Mouse (Mus musculus) liver, adult (tissue): Measurements from ENCODE around the gene Clstn1.

Experiments used
- GATA4 ChIP-seq: IDR thresholded peaks from 2 replicates; pipeline ENCODE4 v1.6.1; 2014; ENCODE audit warnings: mild to moderate bottlenecking, low read length; ENCODE audit not compliant: insufficient replicate concordance

Clstn1 gene

DNA sequence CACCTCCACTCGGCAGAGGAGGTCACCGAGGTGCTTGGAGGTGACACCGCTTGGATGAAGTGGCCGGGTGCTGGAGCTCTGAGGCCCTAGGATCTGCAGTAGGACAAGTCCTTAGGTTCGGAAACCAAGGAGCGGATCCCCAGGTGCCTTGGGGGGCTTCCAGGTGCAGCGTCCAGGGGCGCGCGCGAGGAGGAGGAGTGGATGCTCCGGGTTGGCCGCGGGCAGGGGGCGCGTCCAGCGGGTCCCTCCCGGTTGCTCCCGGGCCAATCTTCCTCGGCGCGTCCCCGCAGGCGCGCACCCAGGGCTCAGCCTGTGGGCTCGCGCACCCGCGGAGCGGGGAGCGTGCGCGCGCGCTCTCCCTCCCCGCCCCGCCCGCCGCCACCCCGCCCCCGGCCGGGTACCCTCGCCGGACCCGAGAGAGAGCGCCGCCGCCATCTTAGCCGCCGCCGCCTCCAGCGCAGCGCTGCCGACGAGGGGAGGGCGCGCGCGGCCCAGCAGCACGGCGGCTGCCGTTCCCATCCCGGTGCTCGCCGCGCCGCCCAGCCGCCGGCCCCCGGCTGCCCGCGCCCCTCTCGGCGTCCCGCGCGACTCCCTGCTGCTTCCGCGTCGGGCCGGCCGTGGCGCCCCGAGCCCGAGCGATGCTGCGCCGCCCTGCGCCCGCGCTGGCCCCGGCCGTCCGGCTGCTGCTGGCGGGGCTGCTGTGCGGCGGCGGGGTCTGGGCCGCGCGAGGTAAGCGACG, at the start of gene Clstn1:
TSS of gene Clstn1 (plus strand) at position 425 of the 739 bp plus-strand sequence.
- TF ChIP-seq GATA4, result no peak

DNA sequence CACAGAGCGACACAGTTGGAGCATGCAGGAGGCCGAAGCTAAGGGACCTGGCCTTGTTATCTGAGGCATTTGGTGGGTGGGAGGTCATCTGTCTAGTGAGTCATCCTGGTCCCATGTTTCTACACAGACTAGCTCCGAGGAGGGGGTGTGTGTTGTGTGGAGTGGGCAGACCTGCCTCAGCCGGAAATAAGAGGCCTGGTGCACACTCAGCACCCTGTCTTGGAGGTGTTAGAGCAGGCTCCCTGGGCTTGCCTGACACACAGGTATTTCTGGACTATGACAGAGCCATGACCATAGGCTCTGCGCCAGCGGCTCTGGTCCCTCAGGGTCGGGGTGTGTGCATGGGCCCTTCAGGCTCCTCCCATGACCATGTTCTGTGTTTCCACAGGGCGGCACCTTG, 46.8 kb upstream of the Clstn1 start:
- TF ChIP-seq GATA4, result no peak

DNA sequence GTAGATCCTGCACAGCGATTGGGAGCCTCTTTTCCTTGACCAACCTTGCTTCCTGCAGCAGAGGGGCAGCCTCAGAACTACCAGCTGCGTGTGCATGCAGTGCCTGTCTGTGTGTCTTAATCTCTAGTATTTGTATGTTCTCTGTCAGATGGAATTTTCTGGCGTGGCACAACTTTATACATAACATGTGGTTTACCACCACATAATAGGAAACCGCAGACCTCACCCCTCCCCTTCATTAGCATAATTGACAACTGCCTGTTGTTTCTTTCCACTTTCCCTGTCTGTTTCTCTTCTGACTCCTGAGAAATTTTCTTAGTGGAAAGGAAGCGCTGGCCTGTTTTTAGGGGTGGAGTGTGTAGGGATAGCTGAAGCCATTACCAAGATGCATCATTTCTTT, 44.3 kb upstream of the Clstn1 start:
- TF ChIP-seq GATA4, result no peak

DNA sequence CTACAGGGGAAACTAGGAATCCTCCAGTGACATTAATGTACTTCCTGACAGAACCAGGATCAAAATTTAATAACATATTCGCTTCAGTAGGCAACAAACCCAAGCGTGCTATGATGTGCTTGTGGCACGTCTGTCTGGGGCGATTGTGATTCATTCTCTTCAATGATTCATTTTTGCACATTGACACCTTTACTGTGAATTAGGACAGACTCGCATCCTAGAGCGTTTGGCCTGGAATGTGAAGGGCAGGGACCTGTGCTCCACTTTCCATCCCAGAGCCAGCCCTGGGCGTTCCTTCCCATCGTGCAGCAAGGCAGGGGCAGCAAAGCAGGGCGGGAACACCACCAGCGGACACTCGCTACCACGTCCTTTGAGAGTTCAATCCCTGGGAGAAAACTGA, 43.8 kb upstream of the Clstn1 start:
- no peak for TF ChIP-seq GATA4

DNA sequence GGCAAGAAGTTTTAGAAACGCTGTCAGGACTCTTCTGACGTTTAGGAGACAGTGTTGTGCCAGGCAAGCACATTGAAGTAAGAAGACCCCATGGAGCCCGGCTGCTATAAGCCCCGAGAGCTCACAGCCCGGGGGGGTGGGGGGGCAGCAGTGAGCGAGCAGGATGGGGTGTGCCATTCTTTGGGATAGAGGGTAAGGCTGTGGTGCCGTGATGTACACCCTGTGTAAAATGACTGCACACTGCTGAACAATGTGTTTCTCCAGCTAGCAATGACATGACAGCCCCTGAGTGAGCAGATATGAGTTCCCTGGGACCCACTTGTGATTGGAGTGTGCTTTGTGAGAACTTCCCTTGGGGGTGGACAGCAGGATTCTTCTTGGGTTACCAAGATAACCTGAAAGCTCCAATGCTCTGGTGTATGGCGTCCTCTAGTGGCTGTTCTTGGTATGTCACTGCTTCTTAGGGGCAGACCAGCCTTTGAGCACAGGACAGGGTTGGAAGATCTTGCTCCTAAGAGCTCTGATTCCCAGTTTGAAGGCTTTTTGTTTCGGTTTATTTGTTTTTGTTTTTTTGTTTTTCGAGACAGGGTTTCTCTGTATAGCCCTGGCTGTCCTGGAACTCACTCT, 43.2 kb upstream of the Clstn1 start:
- TF ChIP-seq GATA4, result no peak

DNA sequence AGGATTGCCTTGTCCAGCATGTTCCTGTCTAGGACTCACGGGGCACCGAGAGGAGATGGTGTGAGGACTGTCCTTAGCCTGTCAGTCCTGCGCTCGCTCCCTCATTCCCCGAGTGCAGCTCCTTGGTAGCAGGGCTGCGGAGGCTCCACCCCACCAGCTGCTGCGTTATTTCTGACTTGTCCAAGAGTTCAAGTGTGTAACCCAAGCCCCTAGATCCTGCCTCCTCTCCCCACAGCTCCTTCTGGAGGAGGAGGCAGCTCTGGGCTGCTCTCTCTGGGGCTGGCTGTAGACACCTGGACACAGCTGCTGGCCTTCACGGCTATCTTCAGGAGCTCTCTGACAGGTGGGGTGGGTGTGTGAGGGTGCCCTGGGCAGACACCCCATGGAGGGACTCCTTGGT, 41.4 kb upstream of the Clstn1 start:
- no peak for TF ChIP-seq GATA4

DNA sequence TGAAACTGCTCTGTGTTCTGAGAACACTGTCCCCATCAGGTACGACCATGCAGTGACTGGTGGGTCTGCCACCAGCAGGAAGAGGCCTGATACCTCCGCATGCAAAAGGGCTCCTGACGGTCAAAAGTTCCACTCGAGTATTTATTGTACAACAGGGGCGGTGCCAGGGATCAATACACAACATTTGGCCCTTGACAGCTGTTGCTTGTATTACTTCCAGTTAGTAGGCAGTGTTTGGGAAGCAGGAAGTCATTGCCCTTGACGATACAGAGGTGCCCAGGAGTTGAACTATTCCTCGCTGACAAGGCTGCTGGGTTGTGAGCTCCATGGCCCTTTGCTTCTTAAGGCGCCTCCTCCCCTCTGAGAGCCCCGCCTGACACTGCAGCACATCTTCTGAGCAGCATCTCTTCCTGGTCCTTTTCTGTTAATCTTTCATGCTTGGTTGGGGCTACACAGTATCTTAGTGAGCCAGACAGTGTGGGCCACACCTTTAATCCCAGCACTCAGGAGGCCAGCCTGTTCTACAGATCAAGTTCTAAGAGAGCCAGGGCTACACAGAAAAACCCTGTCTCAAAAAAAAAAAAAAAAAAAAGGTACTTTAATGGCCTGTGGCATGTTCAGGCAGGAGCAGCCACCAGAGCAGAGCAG, 39.3 kb upstream of the Clstn1 start:
- no peak for TF ChIP-seq GATA4

DNA sequence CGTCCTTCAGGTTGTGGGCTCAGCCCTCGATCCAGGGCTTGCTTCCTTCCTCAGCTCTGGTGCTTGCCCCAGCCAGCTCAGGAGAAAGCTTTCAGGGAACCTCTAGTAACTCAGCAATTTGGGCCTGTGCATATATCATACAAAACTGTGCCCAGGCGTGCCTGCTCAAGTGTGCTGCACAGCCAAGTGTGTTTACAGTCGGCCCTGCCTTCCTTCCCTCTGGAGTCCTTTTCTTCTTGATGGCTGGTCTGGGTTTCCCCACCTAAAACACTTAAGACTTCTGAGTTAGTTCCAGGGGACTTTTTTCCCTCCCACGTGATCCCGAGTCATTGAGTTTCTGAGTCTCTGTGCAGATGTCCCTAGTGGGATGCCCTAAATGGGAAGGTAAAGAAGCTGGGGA, 38.7 kb upstream of the Clstn1 start:
- TF ChIP-seq GATA4, result no peak

DNA sequence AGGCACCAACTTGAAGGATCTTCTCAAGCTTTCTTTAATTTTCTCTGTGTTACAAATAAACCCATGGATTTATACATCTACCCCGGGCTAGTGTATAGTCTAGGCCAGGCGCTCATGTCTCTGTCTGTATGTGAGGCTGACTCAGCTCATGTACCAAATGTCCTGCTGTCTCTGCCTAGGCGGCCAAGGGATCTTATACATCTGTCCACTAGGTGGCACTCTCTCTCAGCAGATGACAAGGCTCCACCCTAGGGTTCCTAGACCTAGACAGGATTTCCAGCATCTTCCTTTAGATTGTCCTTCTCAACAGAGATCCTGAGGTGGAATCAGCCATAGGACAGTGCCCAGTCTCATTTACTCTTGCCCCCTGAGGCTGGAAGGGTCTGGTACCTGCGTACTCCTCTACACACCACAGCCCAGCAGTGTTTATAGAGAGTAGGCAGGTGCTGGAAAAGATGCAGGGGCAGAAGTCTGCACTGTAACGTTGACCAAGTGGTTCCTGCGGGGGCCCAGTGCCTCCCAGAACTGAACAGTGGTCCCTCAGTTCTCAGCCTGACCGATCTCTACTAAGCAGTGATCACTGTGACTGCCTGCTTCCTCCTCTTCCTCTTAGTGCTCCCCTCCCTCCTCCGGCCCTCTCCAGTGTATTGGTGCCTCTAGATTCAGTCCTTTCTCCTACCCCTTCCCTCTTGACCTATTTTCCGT, 36.9 kb upstream of the Clstn1 start:
- TF ChIP-seq GATA4, result no peak

DNA sequence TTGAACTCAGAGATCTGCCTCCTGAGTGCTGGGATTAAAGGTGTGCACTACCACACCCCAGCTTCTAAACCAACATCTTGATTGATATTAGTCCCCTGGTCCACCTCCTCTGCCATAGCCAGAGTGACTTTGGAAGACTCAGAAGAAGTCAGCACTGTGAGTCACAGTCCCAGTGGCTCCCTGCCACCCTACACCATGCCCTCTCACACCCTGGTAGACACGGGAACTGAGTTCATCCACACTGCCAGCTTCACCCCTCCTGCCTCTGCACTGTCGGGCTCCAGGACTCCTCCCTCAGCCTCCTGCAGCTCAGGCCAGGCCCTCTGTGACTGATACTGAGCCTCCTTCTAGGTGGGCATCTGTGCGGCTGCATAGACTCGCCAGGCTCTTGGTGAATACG, 35.4 kb upstream of the Clstn1 start:
- TF ChIP-seq GATA4, result no peak

DNA sequence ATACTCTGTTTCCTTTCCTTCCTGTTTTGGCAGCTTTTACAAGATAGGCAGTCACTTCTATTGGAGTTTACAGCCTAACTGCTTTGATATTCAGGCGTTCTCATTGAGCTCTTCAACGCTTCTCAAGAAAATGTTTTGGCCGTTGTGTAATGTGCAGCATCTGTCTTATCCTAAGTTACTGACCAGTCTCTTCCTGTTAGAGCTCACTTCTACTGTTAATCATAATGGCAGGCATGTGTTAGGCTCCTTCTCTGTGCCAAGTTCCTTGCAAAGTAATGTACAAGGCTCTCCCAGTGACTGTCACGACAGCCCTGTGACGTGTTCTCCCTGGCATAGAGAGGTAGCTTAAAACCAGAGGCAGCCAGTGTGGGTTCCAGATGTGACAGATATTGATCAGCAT, 34.6 kb upstream of the Clstn1 start:
- no peak for TF ChIP-seq GATA4

DNA sequence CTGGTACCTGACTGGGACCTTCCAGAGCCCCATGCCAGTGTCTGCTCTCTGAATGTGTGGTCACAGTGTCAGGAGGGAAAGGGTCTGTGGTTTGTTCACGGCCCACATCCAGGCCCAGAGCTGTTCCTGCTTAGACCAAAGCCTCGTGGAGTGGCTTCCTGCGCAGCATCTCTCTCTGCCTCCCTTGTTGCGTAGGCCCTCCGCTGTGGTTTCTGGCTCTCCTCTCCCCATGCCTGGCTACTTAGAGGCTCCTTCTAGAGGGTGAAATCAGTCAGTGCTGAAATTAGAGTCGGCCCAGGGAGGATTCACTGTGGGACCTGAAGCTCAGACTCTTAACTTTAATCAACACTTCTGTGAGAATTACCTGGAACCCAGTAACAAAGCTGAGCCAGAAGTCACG, 32.4 kb upstream of the Clstn1 start:
- no peak for TF ChIP-seq GATA4

DNA sequence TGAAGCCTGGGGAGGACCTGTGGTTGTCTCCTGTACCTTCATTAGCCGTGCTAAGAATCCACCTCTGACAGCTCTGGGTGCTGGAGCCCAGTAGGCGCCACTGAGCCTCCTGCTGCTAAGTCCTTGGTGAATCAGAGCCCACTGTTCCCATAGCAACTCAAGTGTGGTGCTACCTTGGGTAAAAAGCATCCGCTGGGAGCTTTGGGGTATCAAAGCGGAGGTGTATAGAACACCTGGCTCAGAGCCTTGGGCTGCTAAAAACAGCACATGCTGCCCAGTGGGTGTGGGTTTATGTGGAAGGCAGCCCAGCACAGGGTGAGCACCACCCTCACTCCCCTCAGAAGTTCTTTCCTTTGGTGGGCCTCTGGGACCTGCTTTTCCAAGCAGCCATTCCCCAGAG, 30.2 kb upstream of the Clstn1 start:
- TF ChIP-seq GATA4, result no peak

DNA sequence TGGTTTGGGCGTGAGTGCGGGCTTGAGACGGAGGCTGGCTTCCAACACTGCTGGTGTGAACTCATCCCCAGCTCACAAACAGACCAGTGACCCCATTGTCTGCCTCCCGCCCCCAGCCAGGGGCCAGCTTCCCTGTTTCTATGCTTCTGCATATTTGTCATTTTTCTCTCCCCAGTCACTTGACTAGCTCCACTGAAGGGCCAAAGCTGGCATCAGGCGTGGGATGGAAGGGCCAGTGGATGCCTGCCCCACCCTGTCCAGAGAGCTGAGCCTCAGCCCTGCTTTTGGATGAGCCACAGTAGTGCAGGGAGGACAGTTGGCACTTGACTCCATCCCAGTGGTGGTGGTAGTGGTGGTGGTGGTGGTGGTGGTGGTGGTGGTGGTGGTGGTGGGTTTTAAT, 28.4 kb upstream of the Clstn1 start:
- TF ChIP-seq GATA4, result no peak

DNA sequence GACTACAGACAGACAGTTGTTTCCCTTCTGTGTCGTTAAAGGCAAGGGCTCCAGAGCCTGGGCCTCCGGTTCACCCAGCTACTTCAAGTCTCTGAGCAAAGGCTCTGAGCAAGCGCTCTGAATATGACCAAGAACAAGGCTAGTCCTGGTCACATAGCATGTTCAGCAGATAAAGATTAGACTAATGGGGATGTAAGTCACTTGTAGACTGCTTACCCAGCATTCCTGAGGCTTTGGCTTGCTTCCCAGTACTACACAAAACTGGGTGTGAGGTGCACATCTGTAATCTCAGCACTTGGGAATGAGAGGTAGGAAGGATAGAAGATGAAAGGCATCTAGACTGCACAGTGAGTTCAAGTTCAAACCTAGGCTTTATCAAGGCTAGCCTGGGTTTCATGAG, 27.9 kb upstream of the Clstn1 start:
- no peak for TF ChIP-seq GATA4

DNA sequence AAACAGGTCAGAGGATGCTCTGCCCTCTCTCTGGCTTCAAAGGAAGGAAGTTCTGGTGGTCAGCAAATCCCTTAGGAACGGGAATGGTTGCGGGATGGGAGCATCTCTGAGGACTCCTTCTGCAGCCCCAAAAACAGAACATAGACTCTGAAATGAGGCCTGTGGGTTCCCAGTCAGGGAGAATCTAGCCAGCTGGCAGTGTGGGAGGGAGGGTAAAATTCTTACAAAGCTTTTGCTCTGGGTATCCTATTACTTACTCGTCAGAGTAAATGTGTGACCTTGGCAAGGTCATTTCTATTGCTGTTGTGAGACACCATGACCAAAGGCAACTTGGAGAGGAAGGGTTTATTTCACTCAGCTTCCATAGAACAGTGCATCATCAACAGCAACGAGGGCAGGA, 24.9 kb upstream of the Clstn1 start:
- no peak for TF ChIP-seq GATA4
